Mouse (Mus musculus): ENCODE measurements around the gene Ubash3b.

Gene Ubash3b

GRCm38 (mm10) chr9:41051080-41051932 lies 110.2 kb downstream of the Ubash3b start:
- DNase-seq (ENCODE audit: low spot score in 2 of 2) = no peak

DNA sequence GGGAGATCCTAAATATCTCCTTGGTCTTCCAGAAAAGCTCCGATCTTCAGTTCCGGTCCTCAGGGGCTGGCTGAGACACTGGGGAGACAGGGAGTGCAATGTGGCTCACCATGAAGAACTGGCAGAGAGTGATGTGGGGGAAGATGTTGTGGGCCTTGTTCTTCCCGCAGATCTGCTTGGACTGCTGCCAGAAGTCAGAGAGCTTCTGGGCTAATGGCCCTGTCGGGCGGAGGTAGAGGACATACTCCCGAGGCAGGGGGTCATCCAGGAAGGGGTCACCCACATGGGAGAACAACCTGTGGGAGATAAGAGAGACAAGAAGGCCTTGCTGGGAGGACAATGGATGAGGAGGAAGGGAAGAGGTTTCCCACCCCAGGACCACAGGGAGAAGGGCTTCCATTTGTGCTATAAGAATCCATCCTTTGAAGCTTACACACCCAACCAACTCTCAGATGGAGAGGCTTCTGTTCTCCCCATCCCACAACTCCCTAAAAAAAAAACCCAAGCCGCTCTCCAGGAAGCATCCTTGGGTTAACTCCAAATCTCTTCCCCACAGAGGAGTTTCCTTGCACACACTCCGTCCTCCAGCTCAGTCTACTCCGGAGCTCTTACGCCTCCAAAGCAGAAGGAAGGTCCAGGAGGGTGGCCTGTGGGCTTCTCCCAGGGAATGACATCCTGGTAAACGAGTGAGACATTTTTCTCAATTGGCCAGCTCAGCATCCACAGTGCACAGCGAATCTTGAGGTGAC lies 111.0 kb downstream of the Ubash3b start:
- no peak for DNase-seq (ENCODE audit: low spot score in 2 of 2)

GRCm38 (mm10) chr9:41049282-41049681 lies 112.2 kb downstream of the Ubash3b start:
- no peak for DNase-seq (ENCODE audit: low spot score in 2 of 2)

GRCm38 (mm10) chr9:41048820-41049219 lies 112.7 kb downstream of the Ubash3b start:
- no peak for DNase-seq (ENCODE audit: low spot score in 2 of 2)

DNA sequence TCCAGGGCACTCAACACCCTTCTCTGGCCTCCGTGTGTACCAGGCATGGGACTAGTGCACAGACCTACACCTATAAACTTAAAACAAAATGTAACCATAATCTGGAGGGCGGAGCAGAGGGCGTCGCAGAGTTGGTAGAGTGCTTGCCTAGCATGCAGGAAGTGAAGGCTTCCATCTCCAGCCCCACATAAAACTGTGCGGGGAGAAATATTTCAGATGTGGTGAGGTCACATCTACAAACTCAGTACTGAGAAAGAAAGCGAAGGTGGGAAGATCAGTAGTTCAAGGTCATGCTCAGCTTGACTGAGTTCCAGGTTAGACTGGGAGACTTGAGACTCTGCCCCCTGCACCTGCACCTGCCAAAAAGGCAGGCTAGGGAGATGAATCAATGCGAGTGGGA lies 113.3 kb downstream of the Ubash3b start:
- no peak for DNase-seq (ENCODE audit: low spot score in 2 of 2)

DNA sequence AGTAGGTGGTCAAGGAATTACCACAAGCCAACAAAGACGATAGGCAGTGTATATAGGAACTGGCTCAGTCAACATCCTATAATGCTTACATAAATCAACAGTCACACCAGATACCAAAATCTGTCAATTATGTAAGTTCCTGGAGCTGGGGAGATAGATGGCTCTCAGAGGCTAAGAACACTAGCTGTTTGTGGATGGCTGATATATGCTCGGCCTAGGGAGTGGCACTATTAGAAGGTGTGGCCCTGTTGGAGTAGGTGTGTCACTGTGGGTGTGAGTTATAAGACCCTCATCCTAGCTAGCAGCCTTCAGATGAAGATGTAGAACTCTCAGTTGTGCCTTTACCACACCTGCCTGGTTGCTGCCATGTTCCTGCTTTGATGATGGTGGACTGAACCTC lies 113.8 kb downstream of the Ubash3b start:
- DNase-seq (ENCODE audit: low spot score in 2 of 2) = no peak

DNA sequence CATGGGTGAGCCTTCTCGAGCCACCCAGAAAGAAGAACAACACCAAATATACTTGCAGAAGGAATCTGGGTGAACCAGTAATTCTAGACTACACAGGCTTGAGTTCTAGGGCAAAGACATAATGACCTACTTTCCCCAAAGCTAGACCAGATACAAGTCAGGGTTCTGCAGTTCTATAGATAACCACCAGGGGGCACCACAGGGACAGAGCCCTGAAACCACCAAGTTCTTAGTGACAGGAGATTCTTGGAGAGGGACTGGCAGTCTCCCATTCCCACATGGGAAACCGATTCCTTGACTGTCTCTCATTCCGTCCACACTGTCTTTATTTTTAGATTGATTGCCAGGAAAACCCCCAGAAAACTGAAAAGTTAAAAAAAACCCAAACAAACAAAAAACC lies 116.9 kb downstream of the Ubash3b start:
- peak; percentile 74 to 83 for DNase-seq (ENCODE audit: low spot score in 2 of 2)

DNA sequence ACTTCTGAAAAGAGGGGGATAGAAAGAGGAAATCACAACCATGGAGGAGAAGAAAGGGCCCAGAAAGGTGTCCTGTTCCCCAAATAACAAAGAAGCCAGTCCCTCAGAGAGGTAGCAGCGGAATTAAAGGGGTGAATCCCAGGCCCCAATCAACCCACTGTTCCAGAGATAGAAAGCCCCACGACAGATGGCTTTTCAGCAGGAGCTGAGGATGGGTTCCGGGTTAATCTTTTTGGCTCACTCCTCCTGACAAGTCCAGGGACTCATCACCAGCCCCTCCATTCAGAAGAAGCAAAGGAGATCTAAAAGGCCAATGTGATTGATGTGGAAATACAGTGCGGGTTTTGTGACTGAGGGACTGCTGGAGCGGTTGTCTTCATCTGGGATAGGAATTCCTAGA lies 117.9 kb downstream of the Ubash3b start:
- DNase-seq (ENCODE audit: low spot score in 2 of 2) = no peak

- DNase-seq (ENCODE audit: low spot score in 2 of 2) = no peak
Measured at GRCm38 (mm10) chr9:41041404-41041803, 120.1 kb downstream of the Ubash3b start.

DNA sequence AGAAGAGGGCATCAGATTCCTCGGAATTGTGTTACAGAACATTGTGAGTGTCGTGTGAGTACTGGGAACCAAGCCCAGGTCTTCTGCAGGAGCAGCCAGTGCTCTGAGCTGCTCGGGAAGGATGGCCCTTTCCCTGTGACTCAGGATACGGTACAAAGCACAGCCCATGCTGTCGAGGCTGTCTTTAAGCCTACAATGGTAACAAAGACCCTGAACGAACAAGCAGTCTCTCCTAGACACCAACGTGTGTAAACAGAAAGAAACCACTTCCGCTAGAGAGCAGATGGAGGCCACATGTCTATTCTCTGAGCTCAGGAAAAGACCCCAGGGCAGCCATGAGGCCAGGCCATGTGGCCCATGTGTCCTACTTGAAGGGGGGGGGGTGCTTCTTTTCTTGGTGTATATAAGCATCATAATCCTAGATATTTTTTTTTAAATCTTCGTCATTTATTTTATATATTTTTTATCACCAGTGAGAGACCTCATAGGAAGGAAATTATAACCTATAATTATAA lies 123.3 kb downstream of the Ubash3b start:
- no peak for DNase-seq (ENCODE audit: low spot score in 2 of 2)

DNA sequence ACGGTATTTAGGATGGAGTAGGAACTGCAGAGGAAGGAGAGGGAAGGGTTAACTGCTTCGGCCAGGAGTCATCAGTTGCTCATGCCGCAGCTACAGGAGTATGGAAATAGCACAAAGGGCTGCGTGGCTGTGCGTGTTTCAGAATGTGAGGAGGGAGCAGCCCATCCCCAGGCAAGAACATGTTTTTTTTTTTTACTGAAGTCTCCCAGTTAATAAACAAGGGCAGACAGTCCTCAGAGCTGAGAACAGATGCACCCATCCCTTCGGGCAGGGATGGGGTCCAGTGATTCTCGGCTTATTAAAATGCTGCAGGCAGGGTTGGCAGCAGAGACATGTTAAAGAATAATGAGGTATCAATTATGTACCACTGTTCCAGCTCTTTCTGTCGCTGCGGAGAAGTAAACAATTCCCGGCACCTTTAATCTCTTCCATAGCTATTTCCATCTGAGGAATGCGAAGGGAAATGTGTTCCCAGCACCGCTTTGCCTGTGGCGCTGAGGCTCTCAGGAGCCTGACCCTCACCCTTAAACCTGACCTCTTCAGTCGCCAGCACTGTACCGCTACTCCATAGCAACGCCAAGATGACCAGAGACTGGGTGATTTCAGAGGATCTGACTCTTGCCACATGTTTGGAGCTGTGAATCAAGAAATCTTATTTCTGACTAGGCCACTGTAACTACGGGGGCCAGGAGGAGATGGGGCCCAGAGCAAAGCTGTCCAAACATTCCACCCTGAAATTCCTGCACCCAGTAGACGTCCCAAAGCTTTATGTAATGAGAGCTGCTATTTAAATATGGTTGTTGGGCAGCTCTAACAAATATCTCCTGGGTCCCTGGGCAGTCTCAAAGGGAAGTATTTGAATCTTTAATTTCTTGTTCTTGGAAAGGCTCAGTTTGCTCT lies 129.7 kb downstream of the Ubash3b start:
- no peak for DNase-seq (ENCODE audit: low spot score in 2 of 2)

GRCm38 (mm10) chr9:41029827-41030226 lies 131.7 kb downstream of the Ubash3b start:
- DNase-seq (ENCODE audit: low spot score in 2 of 2) = no peak

DNA sequence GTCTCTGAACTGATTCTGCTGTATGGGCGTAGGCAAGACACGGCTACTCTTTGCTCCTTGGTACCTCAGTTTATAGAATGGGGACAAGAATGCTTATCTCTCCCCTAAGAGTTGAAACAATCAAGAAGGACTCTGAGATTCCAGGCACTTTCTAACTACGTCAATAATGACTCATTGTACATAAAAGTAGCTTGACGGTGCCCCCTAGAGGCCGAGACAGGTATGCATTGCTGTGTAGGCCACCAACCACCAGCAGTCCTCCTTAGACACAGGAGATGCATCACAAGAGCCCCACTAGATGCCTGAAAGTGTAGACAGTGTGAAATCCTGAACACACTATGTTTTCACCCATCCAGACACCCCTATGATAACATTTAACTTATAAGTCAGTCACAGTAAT lies 133.0 kb downstream of the Ubash3b start:
- DNase-seq (ENCODE audit: low spot score in 2 of 2) = peak in 1 of 2 experiments; percentile 54

GRCm38 (mm10) chr9:41021690-41022089 lies 139.8 kb downstream of the Ubash3b start:
- DNase-seq (ENCODE audit: low spot score in 2 of 2) = no peak

DNA sequence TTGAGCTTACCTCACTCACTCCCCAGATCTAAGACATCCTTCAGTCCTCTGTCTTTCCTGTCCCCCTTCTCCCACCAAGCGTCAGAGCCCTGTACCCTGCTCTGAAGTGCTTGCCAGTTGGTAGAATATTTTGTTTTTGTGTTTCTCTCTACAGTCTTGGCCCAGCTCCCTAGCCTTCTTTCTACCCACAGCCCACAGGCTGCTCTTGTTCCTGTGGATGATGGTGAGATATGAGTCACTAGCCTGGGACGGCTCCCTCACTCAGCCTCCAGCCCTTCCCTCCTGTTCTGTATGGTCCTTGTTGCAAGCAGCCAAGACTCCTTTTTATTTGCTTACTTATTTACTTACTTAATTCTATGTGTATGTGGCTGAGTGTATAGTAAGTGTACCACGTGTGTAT lies 141.0 kb downstream of the Ubash3b start:
- no peak for DNase-seq (ENCODE audit: low spot score in 2 of 2)

- DNase-seq (ENCODE audit: low spot score in 2 of 2) = no peak
Measured at GRCm38 (mm10) chr9:41014512-41014911, 147.0 kb downstream of the Ubash3b start.

GRCm38 (mm10) chr9:41012456-41012855 lies 149.0 kb downstream of the Ubash3b start:
- DNase-seq (ENCODE audit: low spot score in 2 of 2) = no peak

- DNase-seq (ENCODE audit: low spot score in 2 of 2) = peak; percentile 25 to 38
Measured at GRCm38 (mm10) chr9:41011512-41012436, 149.7 kb downstream of the Ubash3b start.

- DNase-seq (ENCODE audit: low spot score in 2 of 2) = no peak
Measured at GRCm38 (mm10) chr9:41007785-41008184, 153.7 kb downstream of the Ubash3b start.

DNA sequence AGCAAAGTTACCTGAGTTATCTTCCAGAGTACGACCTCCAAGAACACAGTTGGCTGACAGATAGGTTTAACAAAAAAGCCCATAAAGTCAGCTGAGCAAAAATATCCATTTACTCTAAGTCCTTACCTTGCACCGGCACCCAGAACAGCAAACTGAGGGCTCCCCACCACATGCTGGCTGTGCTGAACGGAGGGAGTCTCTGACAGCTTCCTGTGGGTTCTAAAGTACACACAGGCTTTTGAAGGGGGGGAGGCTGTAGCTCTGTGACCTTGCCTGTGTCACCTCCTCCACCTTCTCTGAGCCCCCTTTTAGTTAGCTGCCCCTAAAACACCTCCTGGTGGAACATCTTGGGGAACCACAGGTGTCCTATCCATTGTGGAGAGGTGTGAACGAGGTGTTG lies 157.1 kb downstream of the Ubash3b start, which contains the start of gene Crtam:
TSS of gene Crtam (minus strand) at position 214 of the 400 bp plus-strand sequence.
- no peak for DNase-seq (ENCODE audit: low spot score in 2 of 2)
